Mouse (Mus musculus): Measurements from ENCODE around the gene Apobec4. TPM values are rescaled to one million over a fixed set of nuclear protein-coding genes. Genes with fewer than 3 reads are reported as not detected.
A peak's percentile ranks its signal among the peaks of the same experiment; 100 is the strongest.
"Not testable (repeated sequence)": the region's sequence is repeated elsewhere in the genome, so short reads cannot be mapped to it uniquely, and the experiment has no call there.

Apobec4 gene
- polyA plus RNA-seq, 1 experiment from 2014 or later = not detected

GRCm38 (mm10) chr1:152766032-152766772, 15.9 kb downstream of the Apobec4 start, which contains the start of the genes Rgl1 and Arpc5:
Gene Rgl1 (minus strand): TSS chr1:152766351.
Gene Arpc5 (plus strand): TSS chr1:152766542.
- DNase-seq (ENCODE audit: low spot score) = peak; percentile 98

DNA sequence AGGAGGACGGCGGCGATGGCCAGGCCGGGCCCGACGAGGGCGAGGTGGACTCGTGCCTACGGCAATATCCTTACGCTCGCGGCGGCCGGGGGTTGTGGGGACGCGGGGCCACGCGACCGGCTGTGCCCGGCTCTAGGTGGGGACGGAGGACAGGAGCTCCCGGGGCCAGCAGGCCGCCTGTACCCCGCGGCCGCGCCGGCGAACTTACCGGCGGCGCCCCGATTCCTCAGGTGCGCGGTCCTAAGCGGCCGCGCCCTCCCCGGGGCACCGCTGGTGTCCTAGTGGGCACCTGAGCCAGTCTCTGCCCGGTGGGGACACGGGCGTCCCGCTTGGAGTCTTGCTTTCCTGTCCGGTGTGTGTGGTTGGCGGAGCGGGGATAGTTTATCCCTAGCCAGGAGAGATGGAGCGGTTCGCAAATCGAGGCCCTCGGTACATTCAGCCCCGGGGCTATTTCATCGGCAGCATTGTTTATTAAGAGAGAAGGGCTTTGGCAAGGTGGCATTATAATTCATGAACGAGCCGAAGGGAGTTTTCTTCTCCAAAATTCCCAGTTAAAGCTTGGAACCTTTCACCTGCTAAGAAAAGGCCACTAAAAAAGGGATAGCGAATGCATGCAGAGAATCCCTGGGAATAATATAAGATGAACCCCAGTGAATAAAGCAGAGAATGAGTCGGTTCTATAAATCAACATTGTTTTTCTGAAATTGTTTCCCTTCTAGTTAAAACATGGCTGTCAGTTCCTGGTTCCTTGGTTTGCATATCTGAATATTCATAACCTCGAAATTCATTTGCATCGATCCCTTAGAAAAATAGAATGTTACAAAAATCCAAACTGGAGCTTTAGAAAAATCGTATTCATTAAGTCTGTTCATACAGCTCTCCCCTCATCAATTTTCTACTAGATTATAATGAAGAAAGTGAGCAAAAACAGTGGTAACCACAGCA, 16.7 kb downstream of the Apobec4 start:
- peak; percentile 43 for DNase-seq (ENCODE audit: low spot score)

DNA sequence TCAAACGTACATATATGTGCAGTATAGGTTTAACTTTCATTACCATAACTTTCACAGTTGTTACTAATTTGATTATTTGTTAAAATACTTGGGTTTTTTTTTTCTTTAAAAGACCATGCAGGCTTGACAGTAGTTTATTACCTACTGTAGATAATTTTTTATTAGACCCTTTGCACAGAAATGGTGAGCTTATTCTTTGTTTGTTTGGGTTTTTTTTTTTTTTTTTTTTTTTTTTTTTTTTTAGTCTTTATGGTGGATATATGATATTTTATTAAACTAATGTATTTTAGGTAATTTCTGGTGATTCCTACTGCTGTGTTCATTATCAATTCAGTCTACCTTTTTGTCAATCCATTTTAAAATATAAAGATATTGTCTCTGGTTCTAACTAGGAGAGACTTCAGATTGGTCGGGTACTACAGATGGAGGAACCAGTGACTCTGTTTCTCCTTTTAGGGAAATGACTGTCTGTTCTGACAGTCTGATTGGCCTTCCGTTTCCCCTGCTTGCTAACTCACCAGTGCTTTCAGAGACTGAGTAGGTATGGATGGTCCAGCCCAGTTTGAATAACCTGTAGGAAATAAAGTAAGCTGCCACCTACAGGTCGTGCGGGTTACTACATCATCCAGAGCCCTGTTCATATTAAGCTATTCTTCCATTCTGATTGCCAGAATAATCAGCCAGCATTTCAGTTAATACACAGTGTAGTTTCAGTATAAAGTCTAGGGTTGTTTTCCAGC, 17.6 kb downstream of the Apobec4 start:
- DNase-seq (ENCODE audit: low spot score) = peak; percentile 77

- no peak for DNase-seq (ENCODE audit: low spot score)
These were observed 20.7 kb downstream of the Apobec4 start for GRCm38 (mm10) chr1:152771016-152771415.

GRCm38 (mm10) chr1:152774601-152775000, 24.2 kb downstream of the Apobec4 start:
- not testable (repeated sequence) for DNase-seq (ENCODE audit: low spot score)

DNA sequence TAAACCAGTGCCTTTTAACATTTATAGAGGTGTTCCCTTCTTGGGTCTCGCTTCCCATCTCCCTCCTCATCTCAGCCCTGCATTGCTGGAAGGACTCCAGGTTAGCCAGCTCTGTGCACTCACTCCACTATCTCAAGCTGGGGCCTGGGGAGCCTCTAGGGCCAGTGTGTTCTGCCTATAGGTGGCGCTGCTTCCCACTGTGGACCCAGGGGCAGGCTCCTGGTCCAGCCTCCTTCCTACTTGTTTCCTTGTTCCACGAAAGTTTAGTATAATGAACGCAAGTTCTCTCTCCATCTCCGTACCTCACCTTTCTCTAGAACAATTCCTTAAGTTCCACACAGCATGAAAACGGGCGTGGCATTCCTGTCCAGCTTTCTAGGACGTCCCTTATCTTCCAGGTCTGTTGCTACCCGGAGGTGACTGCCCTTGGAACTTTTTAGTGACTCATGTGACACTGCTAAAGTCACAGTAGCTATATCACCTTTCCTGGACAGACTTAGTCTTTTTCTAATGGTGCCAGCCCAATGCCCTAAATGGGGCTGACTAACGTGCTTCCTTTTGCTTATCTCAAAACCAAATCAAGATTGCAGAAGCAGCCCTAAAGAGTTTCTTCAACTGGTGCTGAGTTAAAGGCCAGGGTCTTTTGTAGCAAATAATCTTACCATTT, 28.9 kb downstream of the Apobec4 start:
- peak; percentile 46 for DNase-seq (ENCODE audit: low spot score)

DNA sequence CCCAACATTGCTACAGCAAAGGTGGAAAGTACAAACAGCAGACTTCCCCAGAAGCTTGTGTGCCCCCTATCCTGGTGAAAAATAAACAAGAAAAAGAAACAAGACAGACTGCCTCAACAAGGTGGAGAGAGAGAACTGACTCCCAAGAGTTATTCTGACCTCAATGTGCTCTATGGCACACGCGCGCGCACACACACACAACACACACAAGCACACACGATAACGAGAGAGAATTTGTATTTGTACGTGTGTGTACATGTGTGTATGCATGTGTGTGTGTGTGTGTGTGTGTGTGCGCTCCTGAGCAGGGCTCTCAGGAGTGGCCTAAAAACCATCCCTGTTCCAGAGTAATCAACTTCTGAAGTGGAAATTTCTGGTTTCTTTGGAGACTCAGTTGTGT, 34.3 kb downstream of the Apobec4 start:
- DNase-seq (ENCODE audit: low spot score) = no peak

- not testable (repeated sequence) for DNase-seq (ENCODE audit: low spot score)
These were observed 35.1 kb downstream of the Apobec4 start for GRCm38 (mm10) chr1:152785446-152785845.

DNA sequence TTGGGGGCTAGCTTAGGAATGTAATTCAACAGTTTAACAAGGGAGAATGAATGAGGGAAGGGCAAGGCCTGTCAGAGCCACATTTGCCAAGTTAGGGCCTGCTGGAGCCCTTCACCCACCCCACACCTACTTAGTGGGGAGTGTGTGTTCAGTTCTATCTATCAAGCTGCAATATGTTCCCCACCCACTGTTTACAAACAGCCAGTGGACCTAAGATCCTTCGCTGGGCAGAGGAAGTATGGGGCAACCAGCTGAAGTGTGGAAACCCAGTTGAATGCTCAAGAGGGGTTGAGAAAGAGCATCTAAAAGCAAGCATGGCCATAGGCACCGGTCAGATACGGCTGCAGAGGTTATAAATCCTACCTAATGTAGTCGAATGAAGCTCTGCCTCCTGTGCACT, 36.6 kb downstream of the Apobec4 start:
- no peak for DNase-seq (ENCODE audit: low spot score)

- no peak for DNase-seq (ENCODE audit: low spot score)
These were observed 37.8 kb downstream of the Apobec4 start for GRCm38 (mm10) chr1:152788121-152788660.

- DNase-seq (ENCODE audit: low spot score) = peak; percentile 51
These were observed 39.9 kb downstream of the Apobec4 start for GRCm38 (mm10) chr1:152790254-152790653.

GRCm38 (mm10) chr1:152790821-152791220, 40.5 kb downstream of the Apobec4 start:
- no peak for DNase-seq (ENCODE audit: low spot score)

GRCm38 (mm10) chr1:152791269-152791668, 40.9 kb downstream of the Apobec4 start:
- no peak for DNase-seq (ENCODE audit: low spot score)

GRCm38 (mm10) chr1:152792736-152793494, 42.6 kb downstream of the Apobec4 start:
- no peak for DNase-seq (ENCODE audit: low spot score)

GRCm38 (mm10) chr1:152793495-152794130, 43.3 kb downstream of the Apobec4 start:
- DNase-seq (ENCODE audit: low spot score) = no peak

DNA sequence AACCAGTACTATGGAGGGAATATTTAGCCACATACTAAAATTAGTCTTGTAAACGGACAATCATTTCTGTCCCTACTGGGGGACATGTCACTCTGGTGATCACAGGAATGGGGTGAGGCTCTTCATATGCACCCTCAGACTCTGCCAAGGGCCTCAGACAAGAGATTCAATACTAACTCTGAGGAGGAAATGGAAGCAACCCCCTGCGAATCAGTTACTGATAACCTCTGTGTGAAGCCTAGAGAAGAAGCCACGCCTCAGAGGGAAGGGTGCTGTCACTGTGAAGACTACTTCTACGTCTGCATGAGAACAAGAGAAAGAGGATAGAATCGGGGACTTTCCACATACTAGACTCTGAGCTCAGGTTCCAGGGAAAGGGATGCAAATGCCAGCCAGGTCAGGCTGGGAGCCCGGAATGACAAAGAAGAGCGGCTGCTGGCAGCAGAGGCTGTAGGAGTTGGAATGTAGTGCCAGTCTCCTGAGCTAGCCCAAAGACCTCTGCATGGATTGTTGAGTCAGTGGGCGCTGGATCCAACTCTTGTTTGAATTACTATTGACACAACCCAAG, 45.4 kb downstream of the Apobec4 start:
- no peak for DNase-seq (ENCODE audit: low spot score)

DNA sequence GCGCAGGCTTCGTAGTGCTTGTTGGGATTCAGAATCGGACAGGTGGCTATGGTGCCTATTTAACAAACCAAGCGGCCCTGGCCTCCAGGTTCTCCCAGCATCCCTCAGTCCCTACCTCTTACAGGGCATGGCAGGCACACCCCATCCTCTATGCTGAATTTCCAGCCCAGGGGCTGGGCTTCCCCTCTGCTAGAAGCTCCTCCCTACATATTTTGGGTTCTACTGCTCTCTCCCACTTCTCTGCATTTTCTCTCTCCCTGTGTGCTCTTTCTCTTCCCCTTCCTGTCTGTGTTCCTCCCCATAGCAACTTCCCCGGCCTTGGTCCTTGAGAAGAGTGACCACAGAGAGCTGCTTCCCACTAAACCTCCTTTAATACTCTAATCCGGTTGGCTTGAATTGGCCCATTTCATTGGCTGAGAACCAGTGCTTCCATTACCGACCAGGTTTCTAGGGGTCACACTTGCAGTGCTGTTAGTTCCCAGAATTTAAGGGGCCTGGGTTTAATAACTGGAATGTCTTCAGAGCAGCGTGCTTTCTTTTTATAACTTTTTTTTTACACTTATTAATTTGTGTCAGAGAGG, 46.4 kb downstream of the Apobec4 start:
- no peak for DNase-seq (ENCODE audit: low spot score)

DNA sequence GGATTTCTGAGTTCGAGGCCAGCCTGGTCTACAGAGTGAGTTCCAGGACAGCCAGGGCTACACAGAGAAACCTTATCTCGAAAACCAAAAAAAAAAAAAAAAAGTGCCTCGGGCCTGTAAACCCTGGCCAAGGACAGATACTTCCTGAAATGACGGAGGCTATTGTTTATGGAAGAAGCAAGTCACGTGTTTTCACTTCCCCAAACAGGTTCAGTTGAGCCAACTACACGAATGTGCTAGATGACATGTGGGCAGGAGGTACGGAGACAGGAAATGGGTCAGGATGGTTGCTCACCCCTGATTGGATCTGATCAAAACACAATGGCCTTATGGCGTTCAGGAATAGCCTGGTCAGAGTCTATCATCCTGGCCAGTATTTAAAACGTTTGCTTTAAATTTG, 47.8 kb downstream of the Apobec4 start:
- no peak for DNase-seq (ENCODE audit: low spot score)

DNA sequence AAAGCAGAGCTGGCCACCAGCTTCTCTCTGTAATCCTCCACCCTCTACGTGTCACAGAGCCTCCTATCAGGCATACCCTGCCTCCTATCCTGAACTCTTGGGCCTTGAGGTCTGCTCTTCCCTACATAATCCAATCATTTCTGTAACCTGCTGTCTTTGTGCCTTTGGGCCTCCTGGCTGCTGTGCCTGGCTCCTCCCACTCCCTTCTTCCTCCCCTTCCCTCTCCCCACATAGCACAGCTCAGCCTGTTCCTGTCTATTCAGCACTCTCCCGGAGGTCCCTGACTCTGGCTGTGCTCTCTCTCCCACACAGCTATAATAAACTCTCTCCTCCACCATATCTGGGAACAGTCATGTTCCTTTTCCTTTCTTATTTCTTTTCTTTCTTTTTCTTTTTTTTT, 49.5 kb downstream of the Apobec4 start, which contains the start of gene Ncf2:
Gene Ncf2, plus strand, starts transcription at position 298 of the 400 bp plus-strand sequence.
- no peak for DNase-seq (ENCODE audit: low spot score)
